Mouse (Mus musculus): ENCODE measurements around the gene Atf6b. TPM values are rescaled to one million over a fixed set of nuclear protein-coding genes. Genes with fewer than 3 reads are reported as not detected.

Gene Atf6b
- total RNA-seq, 2 experiments from 2014 or later = 15.3 to 16.1 TPM

DNA sequence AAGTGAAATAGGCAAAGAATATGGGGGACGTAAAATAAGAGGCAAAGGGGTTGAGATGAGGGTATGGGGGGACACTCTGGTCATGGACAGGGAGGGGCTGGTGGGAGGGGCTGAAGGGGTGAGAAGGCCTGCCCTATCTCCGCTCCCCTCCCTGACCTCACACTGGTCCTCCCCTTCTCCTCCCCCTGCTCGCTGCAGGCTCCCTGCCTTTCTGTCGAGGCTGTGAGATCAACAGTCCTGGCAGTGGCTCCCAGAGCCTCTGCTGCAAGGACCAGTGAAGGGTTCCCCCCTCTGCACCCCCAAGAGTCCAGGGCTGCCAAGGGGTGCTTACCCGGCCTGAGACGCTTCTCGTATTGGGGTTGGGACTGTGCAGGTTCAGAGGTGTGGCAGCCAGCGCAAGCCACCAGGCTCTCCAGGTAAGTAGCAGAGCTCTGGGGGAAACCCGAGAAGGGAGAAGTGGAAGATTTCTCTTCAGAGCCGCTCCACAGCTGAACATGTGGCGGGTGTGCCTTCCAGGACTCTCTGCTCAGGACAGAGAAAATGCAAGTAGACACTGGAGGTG, 13.4 kb downstream of the Atf6b start:
- intact Hi-C loops (cut with DNase I) = no loop called here
- peak in 1 of 2 experiments; percentile 53 for DNase-seq

- intact Hi-C loops (cut with DNase I) = no loop called here
- DNase-seq = peak; percentile 68 to 75
Observed at GRCm38 (mm10) chr17:34661121-34661591, 14.2 kb downstream of the Atf6b start.

- DNase-seq = no peak
- intact Hi-C loops (cut with DNase I) = no loop called here
Observed at GRCm38 (mm10) chr17:34662468-34662867, 15.5 kb downstream of the Atf6b start.

GRCm38 (mm10) chr17:34662978-34663377, 16.0 kb downstream of the Atf6b start:
- intact Hi-C loops (cut with DNase I) = no loop called here
- no peak for DNase-seq

DNA sequence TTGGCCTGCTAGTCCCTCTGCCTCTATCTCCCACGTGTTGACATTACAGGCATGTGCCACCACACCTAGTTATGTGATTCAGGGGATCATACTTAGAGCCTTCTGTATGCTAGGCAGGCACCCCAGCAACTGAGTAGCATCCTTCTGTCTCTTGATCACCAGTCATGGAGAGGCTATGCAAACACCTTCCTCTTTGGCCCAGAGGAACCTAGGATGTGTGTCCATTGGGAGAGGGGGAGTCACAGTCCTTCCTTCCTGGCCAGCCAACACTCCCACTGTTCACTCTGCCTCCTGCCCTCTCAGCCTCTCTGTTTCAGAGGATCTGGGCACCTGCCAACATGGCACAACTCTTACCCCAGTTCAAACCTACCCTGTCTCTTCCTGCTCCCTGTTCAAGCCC, 16.6 kb downstream of the Atf6b start:
- intact Hi-C loops (cut with DNase I) = no loop called here
- DNase-seq = no peak

- intact Hi-C loops (cut with DNase I) = no loop called here
- no peak for DNase-seq
Observed at GRCm38 (mm10) chr17:34664472-34664871, 17.5 kb downstream of the Atf6b start.

- no peak for DNase-seq
- intact Hi-C loops (cut with DNase I) = no loop called here
Observed at GRCm38 (mm10) chr17:34670235-34670634, 23.3 kb downstream of the Atf6b start, which contains the start of gene Tnxb. Gene Tnxb, plus strand, starts transcription at chr17:34670535.

GRCm38 (mm10) chr17:34671151-34672066, 24.5 kb downstream of the Atf6b start:
- no peak for DNase-seq
- intact Hi-C loops (cut with DNase I) = no loop called here

GRCm38 (mm10) chr17:34672246-34672792, 25.4 kb downstream of the Atf6b start:
- no peak for DNase-seq
- intact Hi-C loops (cut with DNase I) = no loop called here

DNA sequence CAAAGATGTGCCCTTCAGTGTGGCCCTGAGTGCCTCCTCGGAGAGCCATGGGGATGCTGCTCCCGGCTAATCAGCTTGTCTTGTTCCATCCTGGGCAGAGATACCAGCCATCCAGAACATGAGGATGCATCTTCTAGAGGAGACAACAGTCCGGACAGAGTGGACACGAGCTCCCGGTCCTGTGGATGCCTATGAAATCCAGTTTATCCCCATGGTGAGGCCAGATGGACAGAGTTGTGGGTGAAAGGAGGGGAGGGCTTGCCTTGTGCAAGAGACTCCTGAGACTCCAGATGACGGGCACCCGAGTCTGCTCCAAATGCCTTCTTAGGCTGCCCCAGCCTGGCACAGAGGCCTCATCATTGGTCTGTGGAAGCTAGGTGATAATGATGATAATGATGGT, 26.2 kb downstream of the Atf6b start:
- intact Hi-C loops (cut with DNase I) = no loop called here

DNA sequence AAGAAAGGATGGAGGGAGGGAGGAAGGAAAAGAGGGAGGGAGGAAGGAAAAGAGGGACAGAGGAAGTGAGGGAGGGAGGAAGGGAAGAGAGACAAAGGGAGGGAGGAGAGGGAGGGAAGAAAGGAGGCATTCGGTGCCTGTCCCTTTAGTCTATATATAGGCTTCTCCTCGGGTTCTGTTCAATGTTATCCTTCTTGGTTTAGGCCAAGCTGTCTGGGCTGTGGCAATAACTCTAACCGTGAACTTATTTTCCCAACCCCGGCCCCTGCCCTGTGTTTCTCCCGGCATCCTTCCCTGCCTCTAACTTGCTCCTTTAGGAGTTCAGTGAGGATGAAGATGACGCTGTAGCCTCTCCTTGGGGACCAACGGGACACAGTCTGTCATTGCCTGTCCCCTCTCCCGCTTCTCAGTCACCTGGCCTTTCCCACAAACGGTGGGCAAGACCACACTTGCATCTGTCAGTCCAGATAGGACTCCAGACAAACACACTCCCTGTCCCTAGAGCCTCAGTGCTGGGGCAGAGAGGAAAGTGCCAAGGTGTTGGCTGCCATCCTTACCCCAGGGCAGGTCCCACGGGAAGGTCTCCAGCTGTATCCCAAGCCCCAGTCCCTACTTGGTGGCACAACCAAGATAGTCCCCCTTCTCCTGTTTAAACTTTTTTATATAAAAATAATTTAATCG, 27.7 kb downstream of the Atf6b start:
- intact Hi-C loops (cut with DNase I) = no loop called here
- no peak for DNase-seq

More for the DNA sequence above, 26.2 kb downstream of the Atf6b start:
- DNase-seq = no peak

- no peak for DNase-seq
- intact Hi-C loops (cut with DNase I) = no loop called here
Observed at GRCm38 (mm10) chr17:34675205-34676092, 28.5 kb downstream of the Atf6b start.

DNA sequence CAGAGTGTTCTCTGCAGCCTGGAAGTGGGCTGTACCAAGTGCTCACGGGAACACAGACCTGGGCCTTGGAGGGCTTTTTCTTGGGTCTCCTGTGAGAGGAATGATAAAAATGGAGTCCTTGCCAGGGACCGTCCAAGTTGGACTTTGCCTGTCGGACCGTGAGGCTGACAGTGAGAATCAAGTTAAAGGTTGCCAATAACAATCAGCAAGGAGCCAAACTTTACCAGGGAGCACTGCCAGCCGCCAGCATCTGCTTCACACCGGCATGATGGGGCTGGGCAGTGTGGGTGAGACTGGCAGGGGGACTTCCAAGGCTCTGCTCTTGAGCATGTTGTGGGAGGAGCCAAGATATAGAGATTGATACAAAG, 29.1 kb downstream of the Atf6b start:
- DNase-seq = no peak
- intact Hi-C loops (cut with DNase I) = no loop called here

GRCm38 (mm10) chr17:34676671-34677070, 29.7 kb downstream of the Atf6b start:
- no peak for DNase-seq

DNA sequence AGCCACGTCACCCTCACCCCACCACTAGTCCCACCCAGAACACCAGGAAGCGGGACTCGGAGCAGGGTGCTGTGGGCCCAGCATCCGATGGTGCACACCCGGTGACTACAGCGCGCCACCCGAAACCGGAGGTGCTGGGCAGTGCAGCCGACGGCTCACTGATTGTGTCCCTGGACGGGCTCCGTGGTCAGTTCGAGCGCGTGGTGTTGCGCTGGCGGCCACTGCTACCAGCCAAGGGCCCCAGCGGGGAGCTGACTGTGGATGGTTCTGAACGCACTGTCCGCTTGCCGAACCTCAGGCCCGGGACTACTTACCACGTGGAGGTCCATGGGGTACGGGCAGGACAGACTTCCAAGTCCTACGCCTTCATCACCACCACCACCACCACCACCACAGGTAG, 33.2 kb downstream of the Atf6b start:
- no peak for DNase-seq
- intact Hi-C loops (cut with DNase I) = no loop called here

More at GRCm38 (mm10) chr17:34676671-34677070, 29.7 kb downstream of the Atf6b start:
- intact Hi-C loops (cut with DNase I) = no loop called here

DNA sequence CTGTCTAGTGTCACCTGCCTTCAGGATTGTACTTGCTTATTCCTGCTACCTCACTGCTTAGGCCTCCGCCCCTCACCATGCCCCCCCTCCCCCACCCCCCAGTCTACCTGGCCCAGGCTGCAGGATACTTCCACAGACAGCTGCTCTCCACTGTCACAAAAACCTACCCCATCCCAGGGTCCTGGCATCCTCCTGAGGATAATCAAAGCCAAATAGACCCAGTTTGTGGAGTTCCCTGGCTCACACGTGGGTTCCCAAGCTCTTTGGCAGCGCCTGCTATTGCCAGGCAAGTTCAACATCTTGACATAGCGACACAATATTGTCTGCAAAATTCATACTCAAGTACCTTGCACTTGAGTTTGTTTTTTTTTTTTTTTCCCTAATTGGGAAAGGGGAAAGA, 33.7 kb downstream of the Atf6b start:
- no peak for DNase-seq
- intact Hi-C loops (cut with DNase I) = loop anchor here (1.0 kb wide), 1 partner anchor 25 kb away; no protein-coding TSS in a partner anchor

GRCm38 (mm10) chr17:34681132-34681571, 34.2 kb downstream of the Atf6b start:
- intact Hi-C loops (cut with DNase I) = loop anchor here (1.0 kb wide), 1 partner anchor 26 kb away; no protein-coding TSS in a partner anchor
- DNase-seq = peak in 1 of 2 experiments; percentile 60

DNA sequence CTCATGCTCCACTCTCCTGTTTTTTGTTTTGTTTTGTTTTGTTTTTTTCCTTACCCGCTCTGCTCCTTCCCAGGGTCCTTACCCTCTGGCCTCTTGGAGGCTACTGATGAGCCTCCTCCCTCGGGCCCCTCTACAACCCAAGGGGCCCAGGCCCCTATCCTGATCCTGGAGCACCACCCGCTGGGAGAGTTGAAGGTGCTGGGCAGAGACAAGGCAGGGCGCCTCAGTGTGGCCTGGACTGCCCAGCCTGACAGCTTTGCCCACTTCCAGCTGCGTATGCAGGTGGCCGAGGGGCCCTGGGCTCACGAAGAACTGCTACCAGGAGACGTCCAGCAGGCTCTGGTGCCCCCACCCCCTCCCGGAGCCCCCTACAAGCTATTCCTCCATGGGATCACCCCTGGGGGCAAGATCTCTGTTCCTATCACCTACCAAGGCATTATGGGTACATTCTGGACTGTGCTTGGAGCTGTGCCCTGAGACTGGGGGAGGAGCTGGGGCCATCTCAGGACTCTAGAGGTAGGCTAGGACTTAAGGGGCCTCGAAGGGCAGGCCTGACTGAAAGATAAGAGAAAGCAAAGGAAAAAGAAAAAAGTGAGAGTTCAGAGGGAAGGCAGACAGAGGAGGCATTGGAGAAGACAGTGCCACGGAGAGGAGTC, 35.1 kb downstream of the Atf6b start:
- intact Hi-C loops (cut with DNase I) = loop anchor here (1.0 kb wide), 1 partner anchor 27 kb away; no protein-coding TSS in a partner anchor
- DNase-seq = peak in 1 of 2 experiments; percentile 40

GRCm38 (mm10) chr17:34683179-34683578, 36.2 kb downstream of the Atf6b start:
- intact Hi-C loops (cut with DNase I) = no loop called here
- DNase-seq = no peak
